Mouse (Mus musculus): ENCODE measurements around the gene Adamts4. TPM values are rescaled to one million over a fixed set of nuclear protein-coding genes. Genes with fewer than 3 reads are reported as not detected.
A peak's percentile ranks its signal among the peaks of the same experiment; 100 is the strongest.
"Not testable (repeated sequence)": the region's sequence is repeated elsewhere in the genome, so short reads cannot be mapped to it uniquely, and the experiment has no call there.

The Adamts4 gene
- polyA plus RNA-seq, 1 experiment, result not detected

DNA sequence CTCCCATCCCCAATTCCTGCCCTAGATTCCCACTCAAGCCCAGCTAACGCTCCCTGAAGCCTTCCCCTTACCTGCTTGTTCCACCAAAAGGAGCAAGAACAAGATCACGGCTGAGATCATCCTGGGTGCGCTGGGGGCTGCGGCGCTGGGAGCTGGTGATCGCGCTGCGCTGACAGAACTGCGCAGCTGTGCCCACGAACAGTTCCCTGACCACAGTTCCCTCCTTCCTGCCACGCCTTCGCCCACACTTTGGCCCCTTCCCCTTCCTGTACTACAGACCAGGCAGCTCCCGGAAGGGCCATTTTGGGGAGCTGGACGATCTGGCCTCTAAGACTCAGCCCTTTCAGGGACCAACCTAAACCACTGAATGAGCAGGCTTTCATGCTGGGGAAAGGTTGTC lies 16.1 kb upstream of the Adamts4 start, which contains the start of gene Fcer1g:
Gene Fcer1g, minus strand, starts transcription at position 240 of the 400 bp plus-strand sequence.
- 8% methylated on average over 14 of the region's 14 CpGs for WGBS
- peaks cover 2% of the 10 kb centered on the region; the same call in 1 of the 2 replicates for H3K4me1 ChIP-seq (ENCODE audit: control insufficient read depth, insufficient read depth, low read length)
- TF ChIP-seq CTCF (IDR thresholded peaks at IDR 0.05; ENCODE audit: control insufficient read depth, insufficient read depth, low read length) (no peak), POLR2A (IDR thresholded peaks at IDR 0.05; ENCODE audit: borderline replicate concordance, control insufficient read depth, low read depth, low read length) (peak; percentile 93; the same call in 1 of the 2 replicates)
- H3K27ac ChIP-seq (ENCODE audit: control insufficient read depth, insufficient read depth, low read depth, low read length, poor library complexity), result peak within 1 kb of the TSS; percentile 90
- H3K4me3 ChIP-seq (replicated peaks; ENCODE audit: control insufficient read depth, low read depth, low read length), result peak within 1 kb of the TSS; percentile 78

DNA sequence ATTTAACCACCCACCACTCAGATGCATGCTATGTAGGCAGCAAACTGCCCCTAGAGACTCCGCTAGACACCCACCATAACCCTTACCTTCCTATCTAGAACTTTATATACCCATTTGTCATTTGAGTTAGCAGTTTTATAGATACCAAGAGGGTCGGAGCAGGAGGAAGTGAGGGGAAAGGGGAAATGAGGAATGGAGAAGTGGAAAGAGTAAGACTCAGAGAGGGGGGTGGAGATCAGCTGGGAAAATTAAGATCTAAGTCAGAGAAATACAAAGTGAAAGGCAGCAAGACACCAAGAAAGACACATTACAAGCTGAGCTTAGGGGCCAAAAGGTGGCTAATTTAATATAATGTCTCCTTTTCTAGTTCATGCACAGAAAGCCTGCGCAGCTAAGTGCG lies 15.7 kb upstream of the Adamts4 start:
- H3K27ac ChIP-seq (ENCODE audit: control insufficient read depth, insufficient read depth, low read depth, low read length, poor library complexity), result peak overlapping the region; percentile 90
- WGBS, result 65% methylated on average over 4 of the region's 4 CpGs
- H3K4me1 ChIP-seq (ENCODE audit: control insufficient read depth, insufficient read depth, low read length), result peaks cover 2% of the 10 kb centered on the region; the same call in 1 of the 2 replicates
- peak overlapping the region; percentile 78 for H3K4me3 ChIP-seq (replicated peaks; ENCODE audit: control insufficient read depth, low read depth, low read length)
- TF ChIP-seq POLR2A (IDR thresholded peaks at IDR 0.05; ENCODE audit: borderline replicate concordance, control insufficient read depth, low read depth, low read length) (no peak), CTCF (IDR thresholded peaks at IDR 0.05; ENCODE audit: control insufficient read depth, insufficient read depth, low read length) (no peak)

DNA sequence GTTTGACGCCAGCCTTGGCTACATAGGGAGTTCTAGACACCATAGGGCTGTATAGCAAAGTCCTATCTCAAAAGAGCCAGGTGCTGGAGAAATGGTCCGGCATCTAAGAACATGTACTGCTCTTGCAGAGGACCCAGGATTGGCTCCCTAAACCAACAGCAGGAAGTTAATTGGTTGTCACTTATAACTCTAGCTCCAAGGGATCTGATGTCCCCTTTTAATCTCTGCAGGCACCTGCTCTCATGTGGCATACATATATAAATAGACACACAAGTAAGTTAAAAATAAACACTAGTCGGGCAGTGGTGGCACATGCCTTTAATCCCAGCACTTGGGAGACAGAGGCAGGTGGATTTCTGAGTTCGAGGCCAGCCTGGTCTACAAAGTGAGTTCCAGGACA lies 14.4 kb upstream of the Adamts4 start:
- TF ChIP-seq CTCF (IDR thresholded peaks at IDR 0.05; ENCODE audit: control insufficient read depth, insufficient read depth, low read length) (no peak), POLR2A (IDR thresholded peaks at IDR 0.05; ENCODE audit: borderline replicate concordance, control insufficient read depth, low read depth, low read length) (no peak)
- peaks cover 2% of the 10 kb centered on the region; the same call in 1 of the 2 replicates for H3K4me1 ChIP-seq (ENCODE audit: control insufficient read depth, insufficient read depth, low read length)
- H3K27ac ChIP-seq (ENCODE audit: control insufficient read depth, insufficient read depth, low read depth, low read length, poor library complexity), result no peak overlapping the region
- no peak overlapping the region for H3K4me3 ChIP-seq (replicated peaks; ENCODE audit: control insufficient read depth, low read depth, low read length)
- WGBS, result 77% methylated on average over 4 of the region's 4 CpGs

DNA sequence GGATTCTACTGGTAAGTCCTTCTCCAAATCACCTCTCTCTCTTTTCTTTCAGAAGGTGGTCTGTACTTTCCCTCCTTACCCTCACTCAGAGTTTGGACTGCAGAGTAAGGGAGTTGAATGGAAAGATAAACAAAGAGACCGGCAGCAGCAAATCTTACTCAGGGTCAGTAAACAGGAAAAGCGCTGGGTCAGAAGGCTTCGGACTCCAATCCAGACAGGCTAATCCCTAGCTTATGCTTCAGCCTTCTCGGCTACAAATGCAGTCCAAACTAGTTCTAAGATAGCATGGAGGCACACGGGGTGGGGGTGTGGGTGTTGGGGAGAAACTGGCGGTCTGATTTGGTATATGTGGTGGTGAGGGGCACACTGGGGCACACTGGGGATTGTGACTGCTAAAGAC lies 12.8 kb upstream of the Adamts4 start:
- H3K4me1 ChIP-seq (ENCODE audit: control insufficient read depth, insufficient read depth, low read length), result peaks cover 2% of the 10 kb centered on the region; the same call in 1 of the 2 replicates
- no peak overlapping the region for H3K4me3 ChIP-seq (replicated peaks; ENCODE audit: control insufficient read depth, low read depth, low read length)
- no peak for TF ChIP-seq CTCF (IDR thresholded peaks at IDR 0.05; ENCODE audit: control insufficient read depth, insufficient read depth, low read length)
- TF ChIP-seq POLR2A (IDR thresholded peaks at IDR 0.05; ENCODE audit: borderline replicate concordance, control insufficient read depth, low read depth, low read length), result no peak
- 94% methylated on average over 6 of the region's 6 CpGs for WGBS
- no peak overlapping the region for H3K27ac ChIP-seq (ENCODE audit: control insufficient read depth, insufficient read depth, low read depth, low read length, poor library complexity)

DNA sequence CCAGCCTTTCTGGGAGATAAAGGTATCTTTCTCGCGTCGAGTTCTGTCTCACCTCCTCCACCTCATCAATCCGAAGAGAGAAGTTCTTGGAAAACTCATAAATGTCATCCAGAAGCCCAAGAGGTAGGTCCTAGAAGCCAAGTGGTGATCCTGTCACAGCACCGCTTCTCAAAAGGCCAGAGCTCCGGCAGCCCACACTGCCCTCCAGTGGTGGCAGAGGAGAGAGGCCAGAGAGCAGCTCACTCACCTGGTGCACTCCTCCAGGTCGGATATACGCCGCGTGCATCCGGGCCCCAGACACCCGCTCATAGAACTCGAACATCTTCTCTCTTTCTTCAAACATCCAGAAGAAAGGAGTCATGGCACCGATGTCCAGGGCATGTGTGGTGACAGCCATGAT lies 11.8 kb upstream of the Adamts4 start:
- peaks cover 2% of the 10 kb centered on the region; the same call in 1 of the 2 replicates for H3K4me1 ChIP-seq (ENCODE audit: control insufficient read depth, insufficient read depth, low read length)
- TF ChIP-seq CTCF (IDR thresholded peaks at IDR 0.05; ENCODE audit: control insufficient read depth, insufficient read depth, low read length), result peak; percentile 92
- TF ChIP-seq POLR2A (IDR thresholded peaks at IDR 0.05; ENCODE audit: borderline replicate concordance, control insufficient read depth, low read depth, low read length), result no peak
- no peak overlapping the region for H3K27ac ChIP-seq (ENCODE audit: control insufficient read depth, insufficient read depth, low read depth, low read length, poor library complexity)
- H3K4me3 ChIP-seq (replicated peaks; ENCODE audit: control insufficient read depth, low read depth, low read length), result no peak overlapping the region
- 64% methylated on average over 14 of the region's 14 CpGs for WGBS

DNA sequence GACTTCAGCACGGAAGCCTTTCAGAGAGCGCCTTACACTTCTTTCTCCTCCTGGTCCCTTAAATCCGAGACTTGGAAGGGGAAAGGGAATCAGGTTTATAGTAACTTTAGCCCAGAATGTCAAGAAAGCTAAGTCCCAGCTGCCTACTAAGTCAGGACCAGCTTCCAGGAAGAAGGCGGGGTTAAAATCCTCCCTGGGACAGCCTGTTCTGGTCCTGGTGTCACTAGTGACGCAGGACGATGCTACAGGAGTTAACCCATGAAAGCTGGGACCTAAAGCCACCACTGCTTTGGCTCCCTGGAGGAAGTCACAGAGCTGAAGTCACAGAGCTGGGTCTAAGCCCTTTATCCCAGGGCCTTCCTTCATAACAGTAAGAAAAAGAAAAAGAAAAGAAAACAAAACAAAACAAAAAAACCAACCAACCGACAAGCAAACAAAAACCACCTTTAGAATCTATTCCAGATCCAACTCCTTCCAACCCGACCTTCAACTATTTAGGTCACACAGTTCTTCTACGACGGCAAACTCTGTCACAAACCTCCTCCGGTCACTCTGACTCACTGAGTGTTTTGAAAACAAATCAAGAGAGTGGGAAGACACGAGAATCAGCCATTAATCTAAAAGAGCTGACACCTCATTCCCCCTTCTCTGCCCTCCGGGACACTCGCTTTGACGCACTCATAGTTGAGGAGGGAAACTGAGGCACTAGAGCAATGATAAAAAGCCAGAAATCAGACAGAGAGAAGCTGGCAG lies 10.1 kb upstream of the Adamts4 start:
- Histone ChIP-seq H3K4me1 (ENCODE audit: control insufficient read depth, insufficient read depth, low read length) (no peaks in the 10 kb centered on the region; the same call in 1 of the 2 replicates), H3K27ac (ENCODE audit: control insufficient read depth, insufficient read depth, low read depth, low read length, poor library complexity) (no peak overlapping the region), H3K4me3 (replicated peaks; ENCODE audit: control insufficient read depth, low read depth, low read length) (no peak overlapping the region)
- TF ChIP-seq POLR2A (IDR thresholded peaks at IDR 0.05; ENCODE audit: borderline replicate concordance, control insufficient read depth, low read depth, low read length) (no peak), CTCF (IDR thresholded peaks at IDR 0.05; ENCODE audit: control insufficient read depth, insufficient read depth, low read length) (no peak)
- 87% methylated on average over 15 of the region's 15 CpGs for WGBS

DNA sequence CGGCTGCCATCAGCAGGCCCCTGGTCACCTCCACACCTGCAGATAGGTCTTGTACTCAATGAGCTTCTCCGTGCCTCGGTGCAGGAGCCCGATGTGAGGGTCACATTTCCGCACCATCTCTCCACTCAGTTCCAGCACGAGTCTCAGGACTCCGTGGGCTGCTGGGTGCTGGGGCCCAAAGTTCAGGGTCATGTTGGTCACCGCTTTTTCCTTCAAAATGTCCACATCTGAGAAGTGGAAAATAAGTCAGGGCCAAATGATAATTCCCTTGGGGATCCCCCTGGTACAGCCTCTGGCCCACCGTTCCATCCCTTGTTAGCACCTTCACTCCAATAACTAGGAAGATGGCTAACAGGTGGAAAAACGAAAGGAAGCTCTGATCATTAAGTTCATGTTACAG lies 9.3 kb upstream of the Adamts4 start:
- H3K27ac ChIP-seq (ENCODE audit: control insufficient read depth, insufficient read depth, low read depth, low read length, poor library complexity), result no peak overlapping the region
- TF ChIP-seq POLR2A (IDR thresholded peaks at IDR 0.05; ENCODE audit: borderline replicate concordance, control insufficient read depth, low read depth, low read length), result no peak
- TF ChIP-seq CTCF (IDR thresholded peaks at IDR 0.05; ENCODE audit: control insufficient read depth, insufficient read depth, low read length), result no peak
- H3K4me1 ChIP-seq (ENCODE audit: control insufficient read depth, insufficient read depth, low read length), result no peaks in the 10 kb centered on the region
- WGBS, result 90% methylated on average over 10 of the region's 10 CpGs
- H3K4me3 ChIP-seq (replicated peaks; ENCODE audit: control insufficient read depth, low read depth, low read length), result no peak overlapping the region

DNA sequence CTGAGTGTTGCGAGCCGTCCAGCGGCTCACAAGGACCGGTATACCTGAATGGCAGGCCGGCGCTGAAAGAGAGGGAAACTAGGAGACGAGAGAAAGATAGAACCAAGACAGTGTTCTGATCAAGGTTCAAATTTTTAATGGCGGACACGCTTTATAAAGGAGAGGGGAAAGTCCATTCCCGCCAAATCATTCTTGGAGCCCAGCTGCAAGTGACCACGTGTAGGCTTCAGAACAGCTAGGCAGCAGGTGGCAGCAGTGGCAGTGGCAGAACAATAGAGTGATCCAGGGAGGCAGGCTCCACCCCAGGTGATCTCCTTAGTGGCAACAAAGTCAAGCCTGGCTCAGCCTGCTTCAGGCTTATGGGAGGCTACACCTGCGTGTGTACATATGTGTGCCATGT lies 8.3 kb upstream of the Adamts4 start:
- H3K27ac ChIP-seq (ENCODE audit: control insufficient read depth, insufficient read depth, low read depth, low read length, poor library complexity); H3K4me3 ChIP-seq (replicated peaks; ENCODE audit: control insufficient read depth, low read depth, low read length); H3K4me1 ChIP-seq (ENCODE audit: control insufficient read depth, insufficient read depth, low read length): not testable (repeated sequence)
- 89% methylated on average over 12 of the region's 12 CpGs for WGBS
